Mouse (Mus musculus): ENCODE data around the gene Thsd7a. TPM values are rescaled to one million over a fixed set of nuclear protein-coding genes. Genes with fewer than 3 reads are reported as not detected.

Thsd7a gene
- polyA plus RNA-seq, 2 experiments: 0.08 to 0.41 TPM

DNA sequence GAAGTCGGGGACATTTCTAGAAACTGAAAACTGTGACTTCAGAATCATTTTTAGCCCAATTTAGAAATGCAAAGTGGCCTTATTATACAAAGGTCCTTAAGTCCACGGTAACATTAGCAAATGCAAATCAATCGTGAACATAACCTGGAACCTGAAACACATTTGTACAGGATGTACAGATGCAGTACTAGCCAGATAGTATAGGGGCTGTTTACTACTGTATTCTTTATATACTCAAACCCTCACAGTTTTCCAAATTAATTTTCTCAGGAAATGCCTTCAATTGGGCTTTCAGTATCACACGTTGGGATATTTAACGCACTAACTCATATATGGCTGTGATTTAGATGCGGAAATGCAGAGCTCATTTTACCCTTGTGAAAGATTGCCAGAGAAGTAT, 16.0 kb upstream of the Thsd7a start:
- Histone ChIP-seq H3K27me3 (ENCODE audit: control insufficient read depth, insufficient read depth, low read length) (no peaks in the 10 kb centered on the region), H3K27ac (no peak overlapping the region), H3K9ac (replicated peaks) (no peak overlapping the region), H3K9me3 (ENCODE audit: control insufficient read depth, low read length) (no peaks in the 10 kb centered on the region), H3K36me3 (replicated peaks; ENCODE audit: control insufficient read depth, insufficient read depth, low read depth) (no peaks in the 10 kb centered on the region), H3K4me2 (ENCODE audit: low read depth) (no peak overlapping the region), H3K4me1 (replicated peaks; ENCODE audit: control insufficient read depth in 2 of 2, insufficient read depth in 2 of 2, low read length in 1 of 2) (no peaks in the 10 kb centered on the region), H3K4me3 (ENCODE audit: insufficient read depth in 1 of 2, low read depth in 2 of 2, low read length in 2 of 2) (no peak overlapping the region)
- ATAC-seq (ENCODE audit: insufficient read depth): no peak
- no peak for DNase-seq (ENCODE audit: low read depth in 3 of 3, low spot score in 3 of 3)
- TF ChIP-seq EP300 (IDR thresholded peaks at IDR 0.05; ENCODE audit: low read depth) (no peak), CTCF (IDR thresholded peaks at IDR 0.05; ENCODE audit: low read depth) (no peak)
- 63% methylated on average over 6 of the region's 6 CpGs for WGBS (ENCODE audit: insufficient replicate concordance)

DNA sequence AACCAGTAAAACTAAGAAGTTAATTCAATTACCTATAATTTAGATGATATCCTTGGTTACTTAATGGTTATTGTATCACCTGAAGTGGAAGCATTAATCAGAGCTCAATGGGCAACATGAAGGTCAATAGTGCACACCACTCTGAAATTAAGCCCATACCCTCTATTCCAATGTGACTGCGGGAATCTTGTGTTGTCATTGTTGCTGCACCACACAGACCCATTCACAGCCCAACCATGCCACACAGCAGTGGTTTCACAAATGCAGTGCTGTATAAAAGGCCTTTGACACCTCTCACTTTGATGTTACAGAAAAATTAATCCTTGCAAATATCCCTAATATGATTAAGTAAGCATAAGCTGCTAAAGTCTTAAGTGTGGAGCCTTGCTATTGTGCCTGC, 15.4 kb upstream of the Thsd7a start:
- no peak for ATAC-seq (ENCODE audit: insufficient read depth)
- H3K4me3 ChIP-seq (ENCODE audit: insufficient read depth in 1 of 2, low read depth in 2 of 2, low read length in 2 of 2): no peak overlapping the region
- H3K9ac ChIP-seq (replicated peaks): no peak overlapping the region
- H3K36me3 ChIP-seq (replicated peaks; ENCODE audit: control insufficient read depth, insufficient read depth, low read depth): no peaks in the 10 kb centered on the region
- WGBS (ENCODE audit: insufficient replicate concordance): 69% methylated on average over 1 of the region's 1 CpGs
- no peaks in the 10 kb centered on the region for H3K27me3 ChIP-seq (ENCODE audit: control insufficient read depth, insufficient read depth, low read length)
- no peak overlapping the region for H3K4me2 ChIP-seq (ENCODE audit: low read depth)
- no peaks in the 10 kb centered on the region for H3K9me3 ChIP-seq (ENCODE audit: control insufficient read depth, low read length)
- no peak for TF ChIP-seq CTCF (IDR thresholded peaks at IDR 0.05; ENCODE audit: low read depth)
- no peak for TF ChIP-seq EP300 (IDR thresholded peaks at IDR 0.05; ENCODE audit: low read depth)
- H3K27ac ChIP-seq: no peak overlapping the region
- no peaks in the 10 kb centered on the region for H3K4me1 ChIP-seq (replicated peaks; ENCODE audit: control insufficient read depth in 2 of 2, insufficient read depth in 2 of 2, low read length in 1 of 2)
- no peak for DNase-seq (ENCODE audit: low read depth in 3 of 3, low spot score in 3 of 3)

DNA sequence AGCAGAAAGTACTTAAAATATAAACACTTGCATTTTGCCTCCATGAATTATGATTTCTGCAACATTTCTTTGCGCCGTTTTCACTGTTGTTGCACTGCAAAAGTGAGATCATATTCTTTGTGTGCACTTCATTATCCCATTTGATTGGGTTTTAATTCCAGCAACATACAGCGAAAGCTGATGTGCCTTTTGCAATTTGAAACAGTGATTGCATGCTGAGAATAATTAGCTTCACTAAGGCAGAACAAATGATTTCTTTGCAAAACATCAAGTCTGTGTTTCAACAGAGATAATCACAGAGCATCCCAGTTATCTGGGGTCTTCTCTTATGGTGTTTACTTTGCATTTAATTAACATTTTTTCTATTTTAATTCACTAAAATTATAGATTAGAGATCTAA, 14.6 kb upstream of the Thsd7a start:
- Histone ChIP-seq H3K4me2 (ENCODE audit: low read depth) (no peak overlapping the region), H3K9ac (replicated peaks) (no peak overlapping the region), H3K9me3 (ENCODE audit: control insufficient read depth, low read length) (no peaks in the 10 kb centered on the region), H3K27me3 (ENCODE audit: control insufficient read depth, insufficient read depth, low read length) (no peaks in the 10 kb centered on the region), H3K4me1 (replicated peaks; ENCODE audit: control insufficient read depth in 2 of 2, insufficient read depth in 2 of 2, low read length in 1 of 2) (no peaks in the 10 kb centered on the region), H3K36me3 (replicated peaks; ENCODE audit: control insufficient read depth, insufficient read depth, low read depth) (no peaks in the 10 kb centered on the region), H3K27ac (no peak overlapping the region), H3K4me3 (ENCODE audit: insufficient read depth in 1 of 2, low read depth in 2 of 2, low read length in 2 of 2) (no peak overlapping the region)
- TF ChIP-seq EP300 (IDR thresholded peaks at IDR 0.05; ENCODE audit: low read depth) (no peak), CTCF (IDR thresholded peaks at IDR 0.05; ENCODE audit: low read depth) (no peak)
- ATAC-seq (ENCODE audit: insufficient read depth): no peak
- WGBS (ENCODE audit: insufficient replicate concordance): 69% methylated on average over 3 of the region's 3 CpGs
- no peak for DNase-seq (ENCODE audit: low read depth in 3 of 3, low spot score in 3 of 3)

DNA sequence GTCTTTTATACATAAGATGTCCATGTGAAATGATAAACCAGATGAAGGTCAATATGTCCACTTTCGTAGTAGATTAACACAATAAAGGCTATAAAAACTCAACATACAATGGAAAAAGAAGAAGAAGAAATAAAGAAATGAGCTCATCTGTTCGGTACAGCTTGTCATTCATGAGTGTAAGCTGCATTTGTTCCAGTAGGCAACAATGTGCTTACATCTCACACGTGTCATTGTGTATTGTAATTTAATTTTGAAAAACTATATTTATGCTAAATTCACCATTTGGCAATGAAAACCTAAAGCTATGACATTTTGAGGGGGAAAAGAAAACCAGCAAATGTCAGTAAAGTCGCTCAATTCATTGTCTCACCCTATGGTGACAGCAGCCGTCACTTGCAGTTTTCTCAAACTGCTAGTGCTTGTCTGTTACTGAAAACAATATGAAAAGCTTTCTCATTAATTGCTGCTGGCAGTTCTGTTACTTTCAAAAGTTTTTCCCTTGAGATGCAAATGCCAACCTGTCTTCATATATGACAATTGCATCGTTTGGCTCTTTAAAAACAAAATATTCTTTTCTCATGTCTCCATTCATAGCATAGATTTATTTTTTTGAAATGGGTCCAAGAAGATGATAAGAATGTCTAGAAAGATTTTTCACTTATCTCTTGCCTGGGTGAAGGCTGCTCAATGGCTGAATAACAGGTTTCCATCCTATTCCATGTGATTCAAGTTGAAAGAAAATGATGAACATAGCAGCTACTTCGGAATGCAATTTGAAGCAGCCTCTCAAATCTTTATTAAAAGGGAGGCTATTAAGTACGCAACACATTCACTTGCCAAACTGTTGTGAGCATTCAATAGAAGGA, 10.4 kb upstream of the Thsd7a start:
- no peak for ATAC-seq (ENCODE audit: insufficient read depth)
- Histone ChIP-seq H3K27ac (no peak overlapping the region), H3K9me3 (ENCODE audit: control insufficient read depth, low read length) (no peaks in the 10 kb centered on the region), H3K4me1 (replicated peaks; ENCODE audit: control insufficient read depth in 2 of 2, insufficient read depth in 2 of 2, low read length in 1 of 2) (no peaks in the 10 kb centered on the region), H3K36me3 (replicated peaks; ENCODE audit: control insufficient read depth, insufficient read depth, low read depth) (no peaks in the 10 kb centered on the region), H3K4me2 (ENCODE audit: low read depth) (no peak overlapping the region), H3K4me3 (ENCODE audit: insufficient read depth in 1 of 2, low read depth in 2 of 2, low read length in 2 of 2) (no peak overlapping the region), H3K27me3 (ENCODE audit: control insufficient read depth, insufficient read depth, low read length) (no peaks in the 10 kb centered on the region), H3K9ac (replicated peaks) (no peak overlapping the region)
- TF ChIP-seq EP300 (IDR thresholded peaks at IDR 0.05; ENCODE audit: low read depth) (no peak), CTCF (IDR thresholded peaks at IDR 0.05; ENCODE audit: low read depth) (no peak)
- DNase-seq (ENCODE audit: low read depth in 3 of 3, low spot score in 3 of 3): no peak
- 65% methylated on average over 8 of the region's 8 CpGs for WGBS (ENCODE audit: insufficient replicate concordance)

DNA sequence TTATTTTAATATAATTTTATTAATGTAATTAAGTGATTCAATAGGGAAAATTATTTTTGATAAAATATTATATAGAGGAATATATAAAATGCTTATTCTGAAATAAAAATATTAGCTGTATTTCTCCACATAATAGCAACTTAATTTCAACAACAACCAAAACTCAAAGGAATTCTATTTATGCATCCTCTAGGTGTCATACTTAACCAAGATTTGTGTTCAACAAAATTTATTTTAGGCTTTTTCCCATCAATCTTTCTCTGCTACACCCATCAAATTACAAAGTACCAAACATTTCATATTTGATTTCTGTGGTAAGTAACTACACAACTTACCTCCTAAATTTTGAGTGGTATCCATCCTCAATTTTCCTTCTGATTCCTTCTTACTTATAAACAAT, 3.1 kb upstream of the Thsd7a start:
- ATAC-seq (ENCODE audit: insufficient read depth) (no peak), DNase-seq (ENCODE audit: low read depth in 3 of 3, low spot score in 3 of 3) (no peak)
- H3K9me3 ChIP-seq (ENCODE audit: control insufficient read depth, low read length): no peaks in the 10 kb centered on the region
- H3K4me3 ChIP-seq (ENCODE audit: insufficient read depth in 1 of 2, low read depth in 2 of 2, low read length in 2 of 2): no peak overlapping the region
- H3K27me3 ChIP-seq (ENCODE audit: control insufficient read depth, insufficient read depth, low read length): peaks cover 17% of the 10 kb centered on the region
- TF ChIP-seq EP300 (IDR thresholded peaks at IDR 0.05; ENCODE audit: low read depth) (no peak), CTCF (IDR thresholded peaks at IDR 0.05; ENCODE audit: low read depth) (no peak)
- no peak overlapping the region for H3K9ac ChIP-seq (replicated peaks)
- no peak overlapping the region for H3K27ac ChIP-seq
- no peaks in the 10 kb centered on the region for H3K36me3 ChIP-seq (replicated peaks; ENCODE audit: control insufficient read depth, insufficient read depth, low read depth)
- no peaks in the 10 kb centered on the region for H3K4me1 ChIP-seq (replicated peaks; ENCODE audit: control insufficient read depth in 2 of 2, insufficient read depth in 2 of 2, low read length in 1 of 2)
- no peak overlapping the region for H3K4me2 ChIP-seq (ENCODE audit: low read depth)
